Mouse (Mus musculus): ENCODE results near the gene Ascl3.

Gene Ascl3

GRCm38 (mm10) chr7:109731626-109732025 lies at the start of gene Ascl3:
Gene Ascl3 (minus strand): TSS chr7:109731726.
- DNase-seq = no peak

- DNase-seq = no peak
Measured at GRCm38 (mm10) chr7:109781087-109781469, 49.6 kb upstream of the Ascl3 start.

- DNase-seq = no peak
Measured at GRCm38 (mm10) chr7:109772251-109772650, 40.7 kb upstream of the Ascl3 start.

GRCm38 (mm10) chr7:109768699-109769383 lies 37.3 kb upstream of the Ascl3 start:
- no peak for DNase-seq

- DNase-seq = no peak
Measured at GRCm38 (mm10) chr7:109767575-109768350, 36.2 kb upstream of the Ascl3 start.

- DNase-seq = no peak
Measured at GRCm38 (mm10) chr7:109764009-109764408, 32.5 kb upstream of the Ascl3 start.

- DNase-seq = no peak
Measured at GRCm38 (mm10) chr7:109756291-109756690, 24.8 kb upstream of the Ascl3 start.

GRCm38 (mm10) chr7:109754034-109754433 lies 22.5 kb upstream of the Ascl3 start:
- no peak for DNase-seq

GRCm38 (mm10) chr7:109752008-109752925 lies 20.7 kb upstream of the Ascl3 start, which contains the start of gene Tmem9b:
Gene Tmem9b (minus strand): TSS chr7:109752875.
- peak; percentile 69 for DNase-seq

GRCm38 (mm10) chr7:109751427-109752007 lies 20.0 kb upstream of the Ascl3 start:
- no peak for DNase-seq

- no peak for DNase-seq
Measured at GRCm38 (mm10) chr7:109747747-109748146, 16.2 kb upstream of the Ascl3 start.

GRCm38 (mm10) chr7:109741703-109742102 lies 10.2 kb upstream of the Ascl3 start:
- no peak for DNase-seq

- DNase-seq = no peak
Measured at GRCm38 (mm10) chr7:109741060-109741459, 9.5 kb upstream of the Ascl3 start.

GRCm38 (mm10) chr7:109739822-109740370 lies 8.4 kb upstream of the Ascl3 start:
- no peak for DNase-seq

- no peak for DNase-seq
Measured at GRCm38 (mm10) chr7:109734806-109735205, 3.3 kb upstream of the Ascl3 start.

- no peak for DNase-seq
Measured at GRCm38 (mm10) chr7:109723697-109724096, 7.8 kb downstream of the Ascl3 start, which contains the start of gene BC051019. Gene BC051019 (minus strand): TSS chr7:109723850.

- no peak for DNase-seq
Measured at GRCm38 (mm10) chr7:109723114-109723513, 8.4 kb downstream of the Ascl3 start.

GRCm38 (mm10) chr7:109722618-109723017 lies 8.9 kb downstream of the Ascl3 start:
- DNase-seq = no peak

- peak; percentile 38 for DNase-seq
Measured at GRCm38 (mm10) chr7:109719286-109719685, 12.2 kb downstream of the Ascl3 start.

GRCm38 (mm10) chr7:109713434-109713982 lies 18.0 kb downstream of the Ascl3 start:
- no peak for DNase-seq

GRCm38 (mm10) chr7:109712198-109712597 lies 19.3 kb downstream of the Ascl3 start:
- no peak for DNase-seq

GRCm38 (mm10) chr7:109710069-109710468 lies 21.5 kb downstream of the Ascl3 start:
- no peak for DNase-seq
